ENCODE assay signal across 23 mouse cellular contexts in the genomic region with DNA sequence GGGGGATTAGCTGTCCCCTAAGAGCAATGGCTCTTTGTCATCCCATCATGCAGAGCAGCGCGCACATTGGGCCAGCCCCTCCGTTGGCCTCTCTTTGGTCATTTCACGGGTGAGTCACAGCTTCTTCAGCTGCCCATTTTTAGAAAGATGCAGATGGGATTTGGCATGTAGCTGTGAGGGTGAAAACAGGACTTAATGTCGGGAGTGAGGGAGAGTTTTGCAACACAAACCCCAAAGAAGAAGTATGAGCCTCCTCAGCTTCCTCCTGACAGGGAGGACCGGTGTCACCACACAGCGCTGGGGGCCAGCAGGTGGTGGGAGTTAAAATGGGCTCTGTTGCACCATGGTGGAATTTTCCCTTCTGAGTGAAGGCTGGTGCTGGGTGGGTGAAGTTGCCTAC. TPM values are rescaled to one million over a fixed set of nuclear protein-coding genes. Genes with fewer than 3 reads are reported as not detected.
DNase-seq lines count a peak whose midpoint lies in the region; ATAC-seq lines count a peak whose summit lies in the region.
"Had no signal": no experiment of that assay in that cellular context is flagged by ENCODE, and none has a peak within 500 bp of the region (broad histone marks: within the 10 kb centered on the region; RNA-seq: fewer than 3 reads in every experiment).

No protein-coding gene starts in this region.

- no peaks in the 10 kb centered on the region for H3K9me3 ChIP-seq in liver, embryonic 15.5 days (replicated peaks)
- no peaks in the 10 kb centered on the region for H3K9me3 ChIP-seq in midbrain, embryonic 11.5 days (ENCODE audit: control insufficient read depth, low read length)
- H3K9me3 ChIP-seq: limb, embryonic 15.5 days; neural tube, embryonic 15.5 days had no signal

- no peak overlapping the region for H3K9ac ChIP-seq in liver, embryonic 15.5 days
- H3K9ac ChIP-seq in midbrain, embryonic 11.5 days (ENCODE audit: low read length): no peak overlapping the region
- H3K9ac ChIP-seq: limb, embryonic 15.5 days; neural tube, embryonic 15.5 days had no signal

- no peaks in the 10 kb centered on the region for H3K27me3 ChIP-seq in liver, embryonic 15.5 days
- no peaks in the 10 kb centered on the region for H3K27me3 ChIP-seq in midbrain, embryonic 11.5 days (ENCODE audit: control insufficient read depth, insufficient read depth, low read length)
- H3K27me3 ChIP-seq: limb, embryonic 15.5 days; neural tube, embryonic 15.5 days had no signal

- H3K36me3 ChIP-seq in liver, embryonic 15.5 days (replicated peaks): no peaks in the 10 kb centered on the region
- no peaks in the 10 kb centered on the region for H3K36me3 ChIP-seq in midbrain, embryonic 11.5 days (ENCODE audit: control insufficient read depth, insufficient read depth, low read length)
- H3K36me3 ChIP-seq: heart, embryonic 10.5 days; limb, embryonic 15.5 days; neural tube, embryonic 15.5 days had no signal

- H3K27ac ChIP-seq in liver, embryonic 15.5 days (replicated peaks): 0 out of 2 replicates have a peak overlapping the region, but pooled peaks have one; percentile 29
- H3K27ac ChIP-seq in midbrain, embryonic 11.5 days (ENCODE audit: low read depth, low read length): no peak overlapping the region
- H3K27ac ChIP-seq: heart, embryonic 10.5 days; limb, embryonic 15.5 days; neural tube, embryonic 15.5 days had no signal

- no peak for ATAC-seq in liver, embryonic 15.5 days (ENCODE audit: insufficient read depth)
- peak; percentile 94 for ATAC-seq in common myeloid progenitor, adult 5-6 weeks (replicated peaks; ENCODE audit: low read depth, poor library complexity, severe bottlenecking)
- ATAC-seq in midbrain, embryonic 11.5 days (ENCODE audit: low FRiP score): no peak
- ATAC-seq: activated CD4-positive, CD25-positive, alpha-beta regulatory T cell, adult 4 months; forebrain, embryonic 16.5 days; hindbrain, embryonic 16.5 days had no signal

- peaks cover 4% of the 10 kb centered on the region; the same call in 1 of the 2 replicates for H3K4me1 ChIP-seq in liver, embryonic 15.5 days (replicated peaks)
- no peaks in the 10 kb centered on the region for H3K4me1 ChIP-seq in midbrain, embryonic 11.5 days (ENCODE audit: control insufficient read depth, insufficient read depth, low read length)
- H3K4me1 ChIP-seq: limb, embryonic 15.5 days; neural tube, embryonic 15.5 days had no signal

- WGBS in liver, embryonic 15.5 days (ENCODE audit: insufficient replicate concordance): 37% methylated on average over 7 of the region's 7 CpGs
- 72% methylated on average over 7 of the region's 7 CpGs for WGBS in midbrain, embryonic 11.5 days

- no peak overlapping the region for H3K4me3 ChIP-seq in liver, embryonic 15.5 days (replicated peaks)
- no peak overlapping the region for H3K4me3 ChIP-seq in midbrain, embryonic 11.5 days (ENCODE audit: low read depth, low read length)
- H3K4me3 ChIP-seq: heart, embryonic 10.5 days; limb, embryonic 15.5 days; neural tube, embryonic 15.5 days had no signal

- H3K4me2 ChIP-seq in liver, embryonic 15.5 days: no peak overlapping the region
- no peak overlapping the region for H3K4me2 ChIP-seq in midbrain, embryonic 11.5 days
- H3K4me2 ChIP-seq: limb, embryonic 15.5 days; neural tube, embryonic 15.5 days had no signal

- DNase-seq in liver: no peak
- DNase-seq in NIH3T3 (ENCODE audit: low read depth): peak; percentile 60
- DNase-seq in monocyte, adult 2 months (ENCODE audit: low read depth in 1 of 2, low spot score in 2 of 2): peak; percentile 38 to 64
- no peak for DNase-seq in embryo, embryonic 10.5 days (ENCODE audit: low spot score)
- DNase-seq in midbrain, embryonic 11.5 days (ENCODE audit: low spot score, missing footprints): no peak
- DNase-seq: cerebellum, adult 11 months; heart, postnatal 14 days; kidney, adult 18-20 months; kidney, postnatal 4 days had no signal

RNA-seq across cellular contexts. Expression of a gene that starts 19.7 kb away (rescaled TPM):
- 0.17 and 0.43 TPM in 2 replicates for polyA plus RNA-seq in liver, embryonic 15.5 days (2015; fragmentation: Nextera tagmentation; extraction: Ambion mirVana)
- total RNA-seq in common myeloid progenitor, adult 5-6 weeks (2017): not detected in 2 replicates
- polyA plus RNA-seq in midbrain, embryonic 11.5 days (2014; fragmentation: Nextera tagmentation; extraction: Ambion mirVana): not detected in 2 replicates
- total RNA-seq: CH12.LX had no signal
- polyA plus RNA-seq: activated CD4-positive, CD25-positive, alpha-beta regulatory T cell, adult 4 months; forebrain, embryonic 16.5 days; hindbrain, embryonic 16.5 days; midbrain, postnatal 0 days; thymus, postnatal 0 days had no signal

RNA-seq across cellular contexts. Expression of a gene that starts 26.6 kb away (rescaled TPM):
- 2.7 and 3.5 TPM in 2 replicates for polyA plus RNA-seq in liver, embryonic 15.5 days (2015; fragmentation: Nextera tagmentation; extraction: Ambion mirVana)
- 7.5 and 9.4 TPM in 2 replicates for total RNA-seq in common myeloid progenitor, adult 5-6 weeks (2017)
- 2.9 and 4.3 TPM in 2 replicates for polyA plus RNA-seq in midbrain, embryonic 11.5 days (2014; fragmentation: Nextera tagmentation; extraction: Ambion mirVana)
- total RNA-seq: CH12.LX had no signal

RNA-seq across cellular contexts. Expression of a gene that starts 48.8 kb away (rescaled TPM):
- 0.07 TPM in 1 of 2 replicates, not detected in the other for polyA plus RNA-seq in liver, embryonic 15.5 days (2015; fragmentation: Nextera tagmentation; extraction: Ambion mirVana)
- total RNA-seq in common myeloid progenitor, adult 5-6 weeks (2017): not detected in 2 replicates
- not detected in 2 replicates for polyA plus RNA-seq in midbrain, embryonic 11.5 days (2014; fragmentation: Nextera tagmentation; extraction: Ambion mirVana)
- total RNA-seq: adrenal gland, postnatal 4 days; CH12.LX; gastrocnemius, adult 8-10 months; left cerebral cortex, postnatal 10 days; midbrain, postnatal 0 days had no signal
- polyA plus RNA-seq: forebrain, embryonic 16.5 days; heart, embryonic 10.5 days; hindbrain, embryonic 16.5 days; midbrain, postnatal 0 days; neural tube, embryonic 15.5 days had no signal

RNA-seq across cellular contexts. Expression of a gene that starts 58.7 kb away (rescaled TPM):
- 2.0 and 2.8 TPM in 2 replicates for polyA plus RNA-seq in liver, embryonic 15.5 days (2015; fragmentation: Nextera tagmentation; extraction: Ambion mirVana)
- total RNA-seq in common myeloid progenitor, adult 5-6 weeks (2017): 11.9 and 16.9 TPM in 2 replicates
- 0.34 and 0.67 TPM in 2 replicates for polyA plus RNA-seq in midbrain, embryonic 11.5 days (2014; fragmentation: Nextera tagmentation; extraction: Ambion mirVana)

Comparison
In these comparisons a context has a peak if more than half of its experiments do, and no peak if none do; other contexts are left out.
1. DNase-seq: peak in NIH3T3 (single experiment) and monocyte, adult 2 months (2 of 2); none in liver (single experiment), embryo, embryonic 10.5 days (single experiment) and midbrain, embryonic 11.5 days (single experiment).